Mouse (Mus musculus) neural tube, embryonic 11.5 days (tissue): ENCODE results near the gene Nfkbie. TPM values are rescaled to one million over a fixed set of nuclear protein-coding genes. Genes with fewer than 3 reads are reported as not detected.
A peak's percentile ranks its signal among the peaks of the same experiment; 100 is the strongest.

Source experiments
- ATAC-seq: fragments of 200-750 bp; cut with Nextera tagmentation; 2 replicates; pipeline ENCODE4 v1.8.0; 2017; ENCODE audit warnings: moderate number of reproducible peaks, mild to moderate bottlenecking, moderate TSS enrichment, moderate library complexity; ENCODE audit not compliant: insufficient read depth, low FRiP score, low TSS enrichment
- DNase-seq: peaks from one replicate; pipeline ENCODE4 v3.0.0-alpha.2; 2015; ENCODE audit warnings: low spot score
- H3K27ac ChIP-seq: fragments of 300-500 bp; sonication (generic); 2 replicates; pipeline ENCODE4 v1.5.1; 2014; ENCODE audit warnings: low read depth, mild to moderate bottlenecking, low read length
- H3K27me3 ChIP-seq: fragments of 300-500 bp; sonication (generic); 2 replicates; pipeline ENCODE4 v1.6.1; 2014; ENCODE audit warnings: mild to moderate bottlenecking, low read length, mixed read lengths; ENCODE audit not compliant: control insufficient read depth, insufficient read depth
- H3K36me3 ChIP-seq: fragments of 300-500 bp; sonication (generic); 2 replicates; pipeline ENCODE4 v1.6.1; 2014; ENCODE audit warnings: mild to moderate bottlenecking, low read length, moderate library complexity, mixed read lengths; ENCODE audit not compliant: control insufficient read depth, insufficient read depth
- H3K4me1 ChIP-seq: fragments of 300-500 bp; sonication (generic); 2 replicates; pipeline ENCODE4 v1.6.1; 2014; ENCODE audit warnings: low read length, mixed read lengths; ENCODE audit not compliant: control insufficient read depth, insufficient read depth
- H3K4me2 ChIP-seq: fragments of 300-500 bp; sonication (generic); 2 replicates; pipeline ENCODE4 v1.6.1; 2014; ENCODE audit warnings: low read depth, mild to moderate bottlenecking, moderate library complexity
- H3K4me3 ChIP-seq: fragments of 300-500 bp; sonication (generic); 2 replicates; pipeline ENCODE4 v1.5.1; 2014; ENCODE audit warnings: low read depth, low read length
- H3K9ac ChIP-seq: fragments of 300-500 bp; sonication (generic); 2 replicates; pipeline ENCODE4 v1.6.1; 2014; ENCODE audit warnings: mild to moderate bottlenecking, low read length
- H3K9me3 ChIP-seq: fragments of 300-500 bp; sonication (generic); 2 replicates; pipeline ENCODE4 v1.6.1; 2016; ENCODE audit warnings: low read length; ENCODE audit not compliant: control insufficient read depth
- WGBS: fragments of 180-500 bp; shearing (Covaris S2); extraction: QIAGEN DNeasy Blood & Tissue Kit; methylation state at CpG from one replicate; pipeline ENCODE4 v1.1.7; 2014; 5-methylcytosine and 5-hydroxymethylcytosine counted together
- polyA plus RNA-seq: library from polyadenylated mRNA; unstranded; fragments of >200 nt; fragmentation: Nextera tagmentation; extraction: Ambion mirVana; gene quantifications from 2 replicates; pipeline ENCODE4 v1.2.1, GENCODE M21; 2014

The Nfkbie gene
- polyA plus RNA-seq, 1 experiment from 2014 or later, result 6.9 TPM

DNA sequence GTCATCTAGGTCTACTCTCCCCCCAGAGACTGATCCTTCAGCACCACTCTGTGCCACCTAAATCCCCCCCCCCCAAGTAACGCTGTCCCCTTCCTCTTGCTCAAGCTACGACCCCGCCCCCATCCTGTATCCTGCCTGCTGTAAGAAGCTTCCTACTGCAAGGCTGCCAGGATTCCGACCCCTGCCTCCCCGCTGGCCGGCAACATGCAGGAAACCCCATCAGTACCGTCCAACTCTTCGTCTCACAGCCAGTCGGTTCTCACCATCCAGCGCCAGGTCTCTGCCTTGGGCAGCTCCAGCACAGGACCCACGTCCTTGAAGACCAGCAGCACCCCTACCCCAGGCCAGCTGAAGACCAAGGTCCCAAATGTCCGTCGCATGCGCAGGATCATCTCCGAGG, 22.6 kb upstream of the Nfkbie start:
- 56% methylated on average over 15 of the region's 15 CpGs for WGBS
- H3K27me3 ChIP-seq, result peaks cover 18% of the 10 kb centered on the region
- H3K36me3 ChIP-seq, result no peaks in the 10 kb centered on the region
- ATAC-seq (no peak), DNase-seq (no peak)
- H3K9me3 ChIP-seq, result no peaks in the 10 kb centered on the region
- no peak overlapping the region for H3K4me2 ChIP-seq
- H3K4me1 ChIP-seq, result no peaks in the 10 kb centered on the region
- no peak overlapping the region for H3K4me3 ChIP-seq
- H3K27ac ChIP-seq, result no peak overlapping the region
- no peak overlapping the region for H3K9ac ChIP-seq

DNA sequence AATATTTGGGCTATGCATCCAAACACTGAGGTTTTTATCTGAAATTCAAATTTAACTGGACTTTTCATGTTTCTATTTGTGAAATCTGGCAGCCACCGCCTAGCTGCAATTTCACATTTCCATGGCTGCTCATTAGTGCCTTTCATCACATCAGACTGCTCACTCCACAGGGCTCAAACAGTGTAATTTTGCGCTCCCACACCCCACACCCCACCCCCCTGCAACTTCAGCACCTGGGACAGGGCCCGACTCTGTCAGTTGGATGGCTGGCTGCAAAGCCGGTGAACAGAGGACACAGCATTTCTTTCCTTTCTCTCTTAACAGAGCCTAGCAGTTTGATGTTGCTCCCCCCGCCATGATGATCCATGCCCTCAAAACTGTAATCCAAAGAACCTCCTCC, 19.2 kb upstream of the Nfkbie start:
- H3K9me3 ChIP-seq, result no peaks in the 10 kb centered on the region
- 17% methylated on average over 5 of the region's 5 CpGs for WGBS
- H3K4me3 ChIP-seq, result no peak overlapping the region
- no peak overlapping the region for H3K27ac ChIP-seq
- no peak overlapping the region for H3K4me2 ChIP-seq
- H3K4me1 ChIP-seq, result no peaks in the 10 kb centered on the region
- DNase-seq, result no peak
- ATAC-seq, result no peak
- no peaks in the 10 kb centered on the region for H3K36me3 ChIP-seq
- no peak overlapping the region for H3K9ac ChIP-seq
- H3K27me3 ChIP-seq, result peaks cover 20% of the 10 kb centered on the region

GRCm38 (mm10) chr17:45538394-45538793, 17.1 kb upstream of the Nfkbie start:
- H3K9me3 ChIP-seq, result no peaks in the 10 kb centered on the region
- H3K27me3 ChIP-seq, result peaks cover 25% of the 10 kb centered on the region
- no peak overlapping the region for H3K4me3 ChIP-seq
- no peaks in the 10 kb centered on the region for H3K36me3 ChIP-seq
- no peak overlapping the region for H3K4me2 ChIP-seq
- DNase-seq, result no peak
- H3K4me1 ChIP-seq, result no peaks in the 10 kb centered on the region
- no peak overlapping the region for H3K9ac ChIP-seq
- WGBS, result 64% methylated on average over 4 of the region's 4 CpGs
- no peak for ATAC-seq
- no peak overlapping the region for H3K27ac ChIP-seq

GRCm38 (mm10) chr17:45539664-45540063, 15.8 kb upstream of the Nfkbie start:
- 79% methylated on average over 21 of the region's 21 CpGs for WGBS
- peaks cover 35% of the 10 kb centered on the region for H3K27me3 ChIP-seq
- no peak for DNase-seq

GRCm38 (mm10) chr17:45542129-45542528, 13.4 kb upstream of the Nfkbie start:
- ATAC-seq (no peak), DNase-seq (no peak)
- peaks cover 12% of the 10 kb centered on the region for H3K4me1 ChIP-seq
- 46% methylated on average over 6 of the region's 6 CpGs for WGBS
- H3K4me3 ChIP-seq, result no peak overlapping the region
- no peak overlapping the region for H3K9ac ChIP-seq
- H3K27ac ChIP-seq, result no peak overlapping the region
- H3K9me3 ChIP-seq, result no peaks in the 10 kb centered on the region
- H3K36me3 ChIP-seq, result 0 out of 2 replicates have a peak, but pooled peaks cover 2% of the 10 kb centered on the region
- H3K4me2 ChIP-seq, result no peak overlapping the region
- peaks cover 50% of the 10 kb centered on the region for H3K27me3 ChIP-seq

More at GRCm38 (mm10) chr17:45539664-45540063, 15.8 kb upstream of the Nfkbie start:
- no peak overlapping the region for H3K27ac ChIP-seq
- ATAC-seq, result no peak
- H3K36me3 ChIP-seq, result 0 out of 2 replicates have a peak, but pooled peaks cover 2% of the 10 kb centered on the region
- no peak overlapping the region for H3K4me3 ChIP-seq
- H3K9me3 ChIP-seq, result no peaks in the 10 kb centered on the region
- no peak overlapping the region for H3K4me2 ChIP-seq
- H3K4me1 ChIP-seq, result peaks cover 9% of the 10 kb centered on the region
- no peak overlapping the region for H3K9ac ChIP-seq

- ATAC-seq (no peak), DNase-seq (no peak)
- Histone ChIP-seq H3K27me3 (peaks cover 55% of the 10 kb centered on the region), H3K27ac (no peak overlapping the region), H3K4me3 (no peak overlapping the region), H3K36me3 (0 out of 2 replicates have a peak, but pooled peaks cover 2% of the 10 kb centered on the region), H3K4me1 (peaks cover 12% of the 10 kb centered on the region), H3K4me2 (no peak overlapping the region), H3K9me3 (no peaks in the 10 kb centered on the region), H3K9ac (no peak overlapping the region)
- 90% methylated on average over 2 of the region's 2 CpGs for WGBS
These were observed 12.8 kb upstream of the Nfkbie start for GRCm38 (mm10) chr17:45542705-45543104.

DNA sequence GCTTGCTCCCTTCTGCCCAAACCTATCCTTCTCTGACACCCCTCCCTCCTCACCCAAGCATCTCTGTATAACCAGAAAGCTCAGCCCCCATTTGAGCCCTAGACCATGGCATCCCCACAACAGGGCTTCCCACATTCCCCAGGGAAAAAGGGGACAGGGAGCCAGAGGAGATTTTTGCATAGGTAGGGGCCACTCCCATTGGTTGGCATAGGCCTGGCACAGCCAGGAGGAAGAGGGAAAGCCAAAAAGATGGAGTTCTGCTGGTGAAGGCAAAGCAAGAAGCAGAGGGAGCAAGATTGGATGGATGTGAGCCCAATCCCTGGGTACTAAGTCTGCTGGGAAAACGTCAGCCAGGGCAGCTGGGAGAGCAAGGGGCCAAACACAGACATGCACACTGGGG, 12.4 kb upstream of the Nfkbie start:
- Histone ChIP-seq H3K4me1 (peaks cover 12% of the 10 kb centered on the region), H3K27me3 (peaks cover 57% of the 10 kb centered on the region), H3K9me3 (no peaks in the 10 kb centered on the region), H3K27ac (no peak overlapping the region), H3K9ac (no peak overlapping the region), H3K36me3 (0 out of 2 replicates have a peak, but pooled peaks cover 2% of the 10 kb centered on the region), H3K4me2 (no peak overlapping the region), H3K4me3 (no peak overlapping the region)
- no peak for DNase-seq
- ATAC-seq, result no peak
- WGBS, result 42% methylated on average over 1 of the region's 1 CpGs

DNA sequence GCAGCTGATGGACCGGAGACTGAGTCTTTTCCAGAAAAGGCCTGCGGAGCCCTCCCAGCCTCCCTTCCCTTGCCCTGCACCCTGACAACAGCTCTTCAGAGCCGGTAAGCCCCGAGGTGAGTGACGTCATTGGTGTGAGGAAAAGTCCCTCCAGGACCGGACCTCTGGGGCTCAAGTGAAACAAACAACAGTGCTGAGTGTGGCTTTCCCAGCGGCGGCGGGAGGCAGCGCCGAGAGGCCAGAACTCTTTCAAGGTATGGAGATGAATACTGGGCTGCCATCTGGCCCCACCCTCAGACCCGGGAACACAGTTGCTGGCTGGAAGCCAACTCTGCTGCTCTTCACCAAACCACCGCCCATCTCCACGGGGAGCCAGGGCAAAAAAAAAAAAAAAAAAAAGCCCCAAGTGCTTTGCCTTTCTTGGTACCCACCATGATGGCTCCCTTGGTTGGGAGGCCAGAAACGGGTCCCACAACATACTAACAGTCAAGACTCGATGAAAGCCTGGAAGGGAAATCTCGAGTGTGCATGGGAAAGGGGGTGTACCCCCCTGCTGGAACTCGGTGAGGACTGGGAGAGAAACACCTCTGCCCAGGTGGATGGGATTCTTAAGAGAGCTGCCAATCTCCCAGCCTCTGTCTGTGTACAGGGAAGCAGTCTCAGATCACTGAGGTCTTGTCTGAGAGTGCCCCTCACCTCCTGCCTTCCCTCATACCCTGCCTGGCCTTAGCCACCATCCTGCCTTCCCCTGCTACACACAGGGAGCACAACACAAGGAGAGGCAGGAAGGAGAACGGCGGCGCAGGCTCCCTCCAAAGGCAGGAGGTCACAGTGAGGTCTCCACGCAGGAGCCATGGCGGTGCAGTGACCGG, 11.3 kb upstream of the Nfkbie start:
- H3K4me2 ChIP-seq, result peak overlapping the region; percentile 18; the same call in 1 of the 2 replicates
- 3% methylated on average over 24 of the region's 24 CpGs for WGBS
- peaks cover 58% of the 10 kb centered on the region for H3K27me3 ChIP-seq
- H3K9me3 ChIP-seq, result no peaks in the 10 kb centered on the region
- H3K4me3 ChIP-seq, result 0 out of 2 replicates have a peak overlapping the region, but pooled peaks have one; percentile 4
- H3K4me1 ChIP-seq, result peaks cover 12% of the 10 kb centered on the region
- ATAC-seq (peak; percentile 24; the same call in 1 of the 2 replicates), DNase-seq (peak; percentile 61)
- H3K27ac ChIP-seq, result no peak overlapping the region
- H3K9ac ChIP-seq, result no peak overlapping the region
- 0 out of 2 replicates have a peak, but pooled peaks cover 2% of the 10 kb centered on the region for H3K36me3 ChIP-seq

DNA sequence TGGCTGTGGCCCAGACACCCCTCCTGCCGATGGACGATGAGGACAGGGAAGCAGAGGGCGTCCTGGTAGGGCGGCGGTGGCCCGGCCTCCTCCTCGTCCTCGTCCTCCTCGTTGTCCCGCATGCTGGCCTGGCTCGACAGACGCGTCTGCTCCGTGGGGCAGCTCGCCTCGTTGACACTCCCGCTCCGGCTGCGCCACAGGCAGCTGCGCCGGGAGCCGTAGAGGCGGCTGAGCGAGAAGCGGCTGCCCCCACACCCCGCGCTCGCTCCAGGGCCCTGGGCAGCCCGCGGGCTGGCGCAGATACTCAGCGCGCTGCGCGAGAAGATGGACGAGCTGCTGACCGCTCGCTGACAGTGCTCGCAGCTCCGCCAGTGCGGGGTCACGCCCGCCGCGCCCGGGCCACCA, 10.6 kb upstream of the Nfkbie start:
- Histone ChIP-seq H3K27ac (no peak overlapping the region), H3K4me2 (peak overlapping the region; percentile 34), H3K4me1 (peaks cover 12% of the 10 kb centered on the region), H3K27me3 (peaks cover 58% of the 10 kb centered on the region), H3K4me3 (peak overlapping the region; percentile 1; the same call in 1 of the 2 replicates), H3K9me3 (no peaks in the 10 kb centered on the region), H3K9ac (no peak overlapping the region), H3K36me3 (0 out of 2 replicates have a peak, but pooled peaks cover 2% of the 10 kb centered on the region)
- 1% methylated on average over 43 of the region's 46 CpGs for WGBS
- peak; percentile 58 for DNase-seq
- ATAC-seq, result no peak
